Mouse (Mus musculus) CH12.LX (cell line): ENCODE results near the gene Hoxd8. TPM values are rescaled to one million over a fixed set of nuclear protein-coding genes. Genes with fewer than 3 reads are reported as not detected.
A peak's percentile ranks its signal among the peaks of the same experiment; 100 is the strongest.

ENCODE experiments used
- DNase-seq: peaks from one replicate; pipeline ENCODE4 v3.0.0-alpha.2; 2013; ENCODE audit errors: extremely low read depth
- H3K27ac ChIP-seq: 2 replicates; pipeline ENCODE4 v1.5.1; 2012; ENCODE audit warnings: low read depth, mild to moderate bottlenecking, control low read depth, moderate library complexity; ENCODE audit not compliant: insufficient read depth
- H3K27me3 ChIP-seq: replicated peaks from 2 replicates; pipeline ENCODE3; 2012; ENCODE audit warnings: inconsistent platforms
- H3K36me3 ChIP-seq, 2 experiments: replicated peaks in 1 of 2; 2 replicates each; pipeline versions ENCODE3 to v1.6.1; 2012; ENCODE audit warnings: inconsistent platforms in 1 of 2, low read length in 1 of 2, mild to moderate bottlenecking in 1 of 2, mixed read lengths in 1 of 2, moderate library complexity in 1 of 2; ENCODE audit not compliant: control insufficient read depth in 1 of 2, insufficient read depth in 1 of 2
- H3K4me1 ChIP-seq, 2 experiments: 2 replicates each; pipeline ENCODE4 v1.6.1; 2012; ENCODE audit warnings: inconsistent platforms in 1 of 2, moderate library complexity in 1 of 2; ENCODE audit not compliant: insufficient read depth in 2 of 2, control insufficient read depth in 1 of 2
- H3K4me2 ChIP-seq: 2 replicates; pipeline ENCODE4 v1.6.1; 2012; ENCODE audit warnings: low read depth, mild to moderate bottlenecking, control low read depth; ENCODE audit not compliant: poor library complexity, insufficient read depth, severe bottlenecking
- H3K4me3 ChIP-seq, 3 experiments: fragments of 150-350 bp in 1 of 3; sonication (generic) in 1 of 3; replicated peaks in 1 of 3; 2 replicates each; pipeline versions ENCODE3 to v1.5.1; 2011 to 2012; ENCODE audit warnings: low read depth in 2 of 3, low read length in 2 of 3, mild to moderate bottlenecking in 2 of 3, moderate library complexity in 2 of 3, control low read depth in 1 of 3, improper control_type of control experiment in 1 of 3, inconsistent platforms in 1 of 3, mixed read lengths in 1 of 3; ENCODE audit not compliant: poor library complexity in 1 of 3
- H3K79me2 ChIP-seq: replicated peaks from 2 replicates; pipeline ENCODE4 v1.6.1; 2012; ENCODE audit warnings: mild to moderate bottlenecking, moderate library complexity; ENCODE audit not compliant: control insufficient read depth, poor library complexity, insufficient read depth, severe bottlenecking; ENCODE audit errors: extremely low read depth
- H3K9ac ChIP-seq: 2 replicates; pipeline ENCODE4 v1.6.1; 2012; ENCODE audit warnings: low read depth, mild to moderate bottlenecking, control low read depth, moderate library complexity; ENCODE audit not compliant: insufficient read depth
- H3K9me3 ChIP-seq: replicated peaks from 2 replicates; pipeline ENCODE3; 2012; ENCODE audit warnings: low read length, inconsistent platforms, mixed read lengths
- BHLHE40 ChIP-seq: IDR thresholded peaks from 2 replicates; pipeline ENCODE4 v1.6.1; 2011; ENCODE audit warnings: mild to moderate bottlenecking, low read depth, low read length, improper control_type of control experiment
- CTCF ChIP-seq, 2 experiments: IDR thresholded peaks in 1 of 2; conservative IDR thresholded peaks in 1 of 2; 2 replicates each; pipeline ENCODE4 v1.5.1; 2011 to 2012; ENCODE audit warnings: low read depth in 2 of 2, low read length in 2 of 2, improper control_type of control experiment in 1 of 2, inconsistent platforms in 1 of 2, mild to moderate bottlenecking in 1 of 2, moderate library complexity in 1 of 2
- ELF1 ChIP-seq: IDR thresholded peaks from 2 replicates; pipeline ENCODE4 v1.6.1; 2014; ENCODE audit warnings: low read depth, mild to moderate bottlenecking, inconsistent platforms, low read length, improper control_type of control experiment
- IRF4 ChIP-seq: IDR thresholded peaks from 2 replicates; pipeline ENCODE4 v1.6.1; 2014; ENCODE audit warnings: low read depth, mild to moderate bottlenecking, inconsistent platforms, low read length, improper control_type of control experiment
- KAT2A ChIP-seq: IDR thresholded peaks from 2 replicates; pipeline ENCODE4 v1.6.1; 2012; ENCODE audit warnings: low read length, improper control_type of control experiment, inconsistent platforms; ENCODE audit not compliant: insufficient replicate concordance
- MAZ ChIP-seq: IDR thresholded peaks from 2 replicates; pipeline ENCODE4 v1.6.1; 2012; ENCODE audit warnings: low read depth, mild to moderate bottlenecking, inconsistent platforms, low read length, improper control_type of control experiment, moderate library complexity
- MEF2A ChIP-seq: IDR thresholded peaks from 2 replicates; pipeline ENCODE4 v1.6.1; 2014; ENCODE audit warnings: low read depth, mild to moderate bottlenecking, inconsistent platforms, low read length, improper control_type of control experiment, borderline replicate concordance
- NELFE ChIP-seq: IDR thresholded peaks from 2 replicates; pipeline ENCODE4 v1.6.1; 2011; ENCODE audit warnings: low read depth, low read length, improper control_type of control experiment
- PAX5 ChIP-seq: IDR thresholded peaks from 2 replicates; pipeline ENCODE4 v1.6.1; 2012; ENCODE audit warnings: low read length, inconsistent platforms, mixed read lengths
- POLR2AphosphoS2 ChIP-seq: IDR thresholded peaks from 2 replicates; pipeline ENCODE4 v1.6.1; 2011; ENCODE audit warnings: low read depth, low read length, improper control_type of control experiment
- RAD21 ChIP-seq: IDR thresholded peaks from 2 replicates; pipeline ENCODE4 v1.6.1; 2011; ENCODE audit warnings: low read depth, mild to moderate bottlenecking, low read length, improper control_type of control experiment, moderate library complexity
- RCOR1 ChIP-seq: conservative IDR thresholded peaks from 2 replicates; pipeline ENCODE4 v1.6.1; 2012; ENCODE audit warnings: low read depth, mild to moderate bottlenecking, inconsistent platforms, low read length, improper control_type of control experiment
- SMC3 ChIP-seq: IDR thresholded peaks from 2 replicates; pipeline ENCODE4 v1.6.1; 2011; ENCODE audit warnings: low read depth, low read length, improper control_type of control experiment
- TBP ChIP-seq: conservative IDR thresholded peaks from 2 replicates; pipeline ENCODE4 v1.6.1; 2011; ENCODE audit warnings: low read depth, low read length, improper control_type of control experiment
- TCF12 ChIP-seq: IDR thresholded peaks from 2 replicates; pipeline ENCODE4 v1.6.1; 2014; ENCODE audit warnings: low read depth, mild to moderate bottlenecking, inconsistent platforms, low read length, improper control_type of control experiment
- USF1 ChIP-seq: IDR thresholded peaks from 2 replicates; pipeline ENCODE4 v1.6.1; 2014; ENCODE audit warnings: low read depth, mild to moderate bottlenecking, inconsistent platforms, low read length, improper control_type of control experiment
- dilution Hi-C: fragments of 300-500 bp; cut with MboI; formaldehyde crosslinking; loops from 2 replicates; pipeline ENCODE4 v1.14.3; 2020; ENCODE audit warnings: low sequenced_read_pairs; ENCODE audit not compliant: extremely low pct_unique_long_range_greater_than_20kb, extremely low pct_ligation_motif_present
- in situ Hi-C: fragments of 300-500 bp; cut with MboI; formaldehyde crosslinking; loops from 3 replicates; pipeline ENCODE4 v1.14.3; 2019; ENCODE audit warnings: low sequenced_read_pairs, low pct_ligation_motif_present, low pct_unique_long_range_greater_than_20kb, mixed read lengths
- polyA plus RNA-seq: library from polyadenylated mRNA; unstranded; fragments of >175 nt; gene quantifications from 2 replicates; pipeline ENCODE4 v1.2.1, GENCODE M21; 2012; ENCODE audit warnings: low read depth; ENCODE audit not compliant: insufficient read length
- total RNA-seq, 2 experiments: library from RNA; depleted of rRNA; stranded (reverse); fragments of 300-350 nt in 1 of 2; fragments of >200 nt in 1 of 2; gene quantifications; 2 replicates each; pipeline ENCODE4 v1.2.3; 2012 to 2014

The Hoxd8 gene
- total and polyA plus RNA-seq, 3 experiments = 0.20 to 0.31 TPM; not detected in 1

- in situ Hi-C loops = loop anchor here (25.0 kb wide), 1 partner anchor 1085 kb away; the partner anchor contains the start of gene Chrna1
These were observed 31.7 kb upstream of the Hoxd8 start for GRCm38 (mm10) chr2:74672481-74673362.

DNA sequence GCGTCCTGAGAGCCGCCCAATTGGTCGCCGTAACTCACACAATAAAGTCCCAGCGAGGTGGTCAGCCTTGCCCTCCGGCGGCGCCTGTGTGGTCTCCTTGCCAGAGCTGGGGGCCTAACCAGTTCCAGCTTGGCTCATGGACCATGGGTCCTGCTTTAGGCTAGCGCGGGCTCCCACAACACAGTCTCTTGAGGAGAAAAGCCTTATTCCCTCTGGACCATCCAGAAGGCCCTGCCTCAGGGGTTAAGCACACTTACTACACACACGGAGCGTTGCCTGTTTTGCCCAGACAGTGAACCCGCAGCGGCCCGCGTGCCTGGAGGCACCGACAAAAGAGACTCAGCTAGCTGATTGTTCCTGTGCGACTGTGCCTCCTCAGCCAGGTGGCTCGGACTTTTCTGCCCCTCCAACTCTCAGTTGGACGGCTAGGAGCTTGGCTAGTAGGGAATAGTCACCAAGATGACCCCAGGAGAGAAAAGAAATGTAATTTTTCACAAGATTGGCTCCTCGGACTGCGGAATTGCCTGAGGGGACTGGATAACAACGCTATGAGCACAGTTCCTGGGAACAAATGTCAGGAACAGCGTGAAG lies 30.5 kb upstream of the Hoxd8 start:
- no peak overlapping the region for H3K4me3 ChIP-seq
- no peak overlapping the region for H3K9ac ChIP-seq
- 0 out of 4 replicates have a peak, but pooled peaks cover 0 to 5% of the 10 kb centered on the region in 2 experiments for H3K4me1 ChIP-seq
- no peak for DNase-seq
- dilution Hi-C loops (no loop called here), in situ Hi-C loops (loop anchor here (25.0 kb wide), 1 partner anchor 1087 kb away; the partner anchor contains the start of gene Chrna1)
- TF ChIP-seq USF1 = no peak
- no peak for TF ChIP-seq MEF2A
- no peak for TF ChIP-seq RCOR1
- H3K9me3 ChIP-seq = no peaks in the 10 kb centered on the region
- no peak overlapping the region for H3K4me2 ChIP-seq
- H3K27ac ChIP-seq = no peak overlapping the region
- no peaks in the 10 kb centered on the region for H3K79me2 ChIP-seq
- no peaks in the 10 kb centered on the region for H3K27me3 ChIP-seq
- no peaks in the 10 kb centered on the region for H3K36me3 ChIP-seq

More at GRCm38 (mm10) chr2:74672481-74673362, 31.7 kb upstream of the Hoxd8 start:
- dilution Hi-C loops = no loop called here
- Histone ChIP-seq H3K27me3 (no peaks in the 10 kb centered on the region), H3K79me2 (no peaks in the 10 kb centered on the region), H3K27ac (no peak overlapping the region), H3K4me2 (peak overlapping the region; percentile 98), H3K9ac (peak overlapping the region; percentile 43), H3K36me3 (no peaks in the 10 kb centered on the region), H3K4me3 (peak overlapping the region in 2 of 3 experiments; percentile 36 to 41), H3K4me1 (0 out of 4 replicates have a peak, but pooled peaks cover 0 to 5% of the 10 kb centered on the region in 2 experiments), H3K9me3 (peaks cover 9% of the 10 kb centered on the region)
- peak; percentile 45 for DNase-seq
- no peak for TF ChIP-seq PAX5
- peak; percentile 59; the same call in 1 of the 2 replicates for TF ChIP-seq MAZ
- no peak for TF ChIP-seq TCF12
- TF ChIP-seq IRF4 = peak; percentile 43; the same call in 1 of the 2 replicates
- peak; percentile 73 for TF ChIP-seq RAD21
- TF ChIP-seq TBP = no peak
- peak; percentile 38; the same call in 1 of the 2 replicates for TF ChIP-seq BHLHE40
- peak; percentile 34; the same call in 1 of the 2 replicates for TF ChIP-seq NELFE
- TF ChIP-seq ELF1 = no peak
- no peak for TF ChIP-seq KAT2A
- peak in 1 of 2 experiments; percentile 78; a peak in 2 of 4 replicates for TF ChIP-seq CTCF (conservative IDR thresholded peaks at IDR 0.05 in 1 of 2, IDR thresholded peaks at IDR 0.05 in 1 of 2; ENCODE audit: low read depth in 2 of 2, low read length in 2 of 2)
- TF ChIP-seq SMC3 = peak; percentile 72
- no peak for TF ChIP-seq POLR2AphosphoS2
